Mouse (Mus musculus) megakaryocyte, embryonic 14.5 days (primary cell): ENCODE results near the gene Cd101. TPM values are rescaled to one million over a fixed set of nuclear protein-coding genes. Genes with fewer than 3 reads are reported as not detected.

Experiments
- H3K27me3 ChIP-seq: replicated peaks from 2 replicates; pipeline ENCODE3; 2012; ENCODE audit warnings: inconsistent platforms
- H3K36me3 ChIP-seq: replicated peaks from 2 replicates; pipeline ENCODE3; 2012; ENCODE audit warnings: low read length, inconsistent platforms, mixed read lengths
- H3K4me1 ChIP-seq: 2 replicates; pipeline ENCODE4 v1.6.1; 2012; ENCODE audit warnings: inconsistent platforms
- H3K4me3 ChIP-seq: replicated peaks from 2 replicates; pipeline ENCODE3; 2012; ENCODE audit warnings: moderate library complexity, mild to moderate bottlenecking, inconsistent platforms
- H3K9me3 ChIP-seq: 2 replicates; pipeline ENCODE4 v1.6.1; 2012; ENCODE audit warnings: inconsistent platforms
- FLI1 ChIP-seq: IDR thresholded peaks from 2 replicates; pipeline ENCODE4 v1.6.1; 2012; ENCODE audit warnings: low read length, inconsistent platforms, mixed read lengths
- GATA1 ChIP-seq: IDR thresholded peaks from 3 replicates; pipeline ENCODE4 v1.6.1; 2012; ENCODE audit warnings: mixed read lengths, low read length, inconsistent platforms, borderline replicate concordance
- polyA plus RNA-seq: library from polyadenylated mRNA; stranded (reverse); fragments of >175 nt; gene quantifications from 2 replicates; pipeline ENCODE4 v1.2.3, GENCODE M21; 2012; ENCODE audit warnings: low replicate concordance; ENCODE audit not compliant: insufficient read depth

Cd101 gene
- 0.06 TPM in 1 of 2 replicates, not detected in the other for polyA plus RNA-seq

GRCm38 (mm10) chr3:101029339-101029738, at the start of gene Cd101:
Gene Cd101 (minus strand): TSS chr3:101029556.
- no peaks in the 10 kb centered on the region for H3K9me3 ChIP-seq
- H3K36me3 ChIP-seq: no peaks in the 10 kb centered on the region
- TF ChIP-seq GATA1 (no peak), FLI1 (no peak)
- H3K27me3 ChIP-seq: peaks cover 3% of the 10 kb centered on the region
- H3K4me3 ChIP-seq: no peak within 1 kb of the TSS
- no peaks in the 10 kb centered on the region for H3K4me1 ChIP-seq

GRCm38 (mm10) chr3:101078344-101078743, 49.0 kb upstream of the Cd101 start:
- Histone ChIP-seq H3K4me1 (no peaks in the 10 kb centered on the region), H3K27me3 (peaks cover 3% of the 10 kb centered on the region), H3K4me3 (no peak overlapping the region), H3K9me3 (no peaks in the 10 kb centered on the region), H3K36me3 (no peaks in the 10 kb centered on the region)
- TF ChIP-seq GATA1: no peak
- TF ChIP-seq FLI1: no peak

DNA sequence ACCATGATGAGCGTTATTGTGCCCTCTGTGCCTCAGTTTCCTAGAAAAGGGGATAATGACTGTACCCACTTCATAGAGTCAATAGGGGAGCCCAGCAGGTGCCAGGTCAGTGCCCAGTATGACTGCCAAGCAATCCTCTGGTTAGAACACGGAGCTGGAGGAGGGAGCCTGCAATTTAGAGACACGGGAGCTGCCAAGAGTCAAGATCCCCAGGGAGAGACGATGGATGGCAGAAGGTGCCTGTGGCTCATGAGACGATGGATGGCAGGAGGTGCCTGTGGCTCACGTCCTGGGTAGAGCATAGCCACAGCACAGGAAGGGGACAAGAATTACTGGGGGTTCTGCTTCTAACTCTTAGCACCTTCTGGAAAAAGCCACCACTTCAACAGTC, 48.3 kb upstream of the Cd101 start:
- TF ChIP-seq GATA1 (no peak), FLI1 (no peak)
- Histone ChIP-seq H3K4me1 (no peaks in the 10 kb centered on the region; the same call in 1 of the 2 replicates), H3K27me3 (peaks cover 3% of the 10 kb centered on the region), H3K4me3 (no peak overlapping the region), H3K36me3 (no peaks in the 10 kb centered on the region), H3K9me3 (no peaks in the 10 kb centered on the region)

- Histone ChIP-seq H3K9me3 (no peaks in the 10 kb centered on the region), H3K4me3 (no peak overlapping the region), H3K27me3 (peaks cover 3% of the 10 kb centered on the region), H3K4me1 (no peaks in the 10 kb centered on the region; the same call in 1 of the 2 replicates), H3K36me3 (no peaks in the 10 kb centered on the region)
- no peak for TF ChIP-seq FLI1
- TF ChIP-seq GATA1: no peak
Measured at GRCm38 (mm10) chr3:101076966-101077709, 47.8 kb upstream of the Cd101 start.

DNA sequence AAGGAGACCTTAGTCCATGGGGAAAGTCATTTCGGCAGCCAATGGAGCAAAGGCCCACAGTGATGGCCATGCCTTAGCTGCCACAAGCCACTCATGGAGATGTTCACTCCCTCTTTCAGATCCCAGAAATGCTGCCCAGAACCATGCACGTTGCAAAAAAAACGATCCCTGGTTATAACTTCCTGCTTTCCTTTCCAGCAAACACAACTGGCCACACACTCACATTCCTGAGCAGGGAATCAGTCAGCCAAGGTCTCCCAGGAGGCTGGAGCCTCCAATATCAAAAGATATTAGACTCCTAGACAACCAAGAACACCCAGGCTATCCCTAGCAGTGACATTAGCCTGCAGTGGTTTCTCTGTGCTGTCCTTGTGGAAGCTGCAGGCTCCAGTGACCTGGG, 46.5 kb upstream of the Cd101 start:
- no peaks in the 10 kb centered on the region; the same call in 1 of the 2 replicates for H3K4me1 ChIP-seq
- peaks cover 4% of the 10 kb centered on the region for H3K27me3 ChIP-seq
- no peaks in the 10 kb centered on the region for H3K9me3 ChIP-seq
- TF ChIP-seq FLI1 (no peak), GATA1 (no peak)
- H3K4me3 ChIP-seq: no peak overlapping the region
- H3K36me3 ChIP-seq: no peaks in the 10 kb centered on the region

DNA sequence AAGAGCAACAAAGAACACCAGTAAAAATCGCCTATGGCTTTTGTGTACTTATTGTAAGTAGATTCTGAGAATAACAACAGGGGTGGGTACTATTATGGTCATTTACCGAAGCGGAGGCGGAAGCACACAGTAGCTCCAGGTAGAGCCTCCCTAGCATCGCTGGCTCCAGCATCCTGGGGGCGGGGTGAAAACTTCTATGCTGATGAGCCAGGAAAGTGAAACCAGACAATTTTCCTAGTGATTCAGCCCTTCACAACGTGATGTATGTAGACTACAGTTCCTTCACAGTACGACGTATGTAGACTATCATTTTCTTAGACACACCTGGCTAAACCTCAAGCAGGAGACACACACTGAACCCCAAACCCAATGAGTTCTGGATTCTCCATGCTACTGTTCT, 44.0 kb upstream of the Cd101 start:
- Histone ChIP-seq H3K4me3 (no peak overlapping the region), H3K9me3 (no peaks in the 10 kb centered on the region), H3K4me1 (no peaks in the 10 kb centered on the region; the same call in 1 of the 2 replicates), H3K36me3 (no peaks in the 10 kb centered on the region), H3K27me3 (peaks cover 4% of the 10 kb centered on the region)
- TF ChIP-seq GATA1 (no peak), FLI1 (no peak)

- H3K4me1 ChIP-seq: no peaks in the 10 kb centered on the region; the same call in 1 of the 2 replicates
- no peaks in the 10 kb centered on the region for H3K36me3 ChIP-seq
- H3K9me3 ChIP-seq: no peaks in the 10 kb centered on the region
- peaks cover 5% of the 10 kb centered on the region for H3K27me3 ChIP-seq
- TF ChIP-seq FLI1 (no peak), GATA1 (no peak)
- no peak overlapping the region for H3K4me3 ChIP-seq
Measured at GRCm38 (mm10) chr3:101072506-101073215, 43.3 kb upstream of the Cd101 start.

DNA sequence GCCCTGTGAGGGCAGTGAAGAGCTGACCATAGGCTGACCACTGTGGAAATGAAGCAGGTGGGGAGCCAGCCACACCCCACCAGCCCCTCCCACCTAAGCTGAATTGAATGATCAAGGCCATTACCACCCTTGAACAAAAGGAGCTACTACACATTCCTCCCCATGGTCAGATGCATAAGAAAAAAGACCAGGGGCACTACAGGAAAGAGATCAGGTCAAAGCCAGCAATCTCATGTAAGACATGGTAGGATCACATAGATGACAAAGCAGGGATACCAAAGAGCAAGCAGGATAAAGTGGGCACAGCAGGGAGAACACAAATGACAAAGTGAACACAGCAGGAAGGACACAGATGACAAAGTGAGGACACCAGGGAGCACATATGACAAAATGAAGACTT, 42.2 kb upstream of the Cd101 start:
- Histone ChIP-seq H3K9me3 (no peaks in the 10 kb centered on the region), H3K27me3 (peaks cover 5% of the 10 kb centered on the region), H3K4me1 (no peaks in the 10 kb centered on the region; the same call in 1 of the 2 replicates), H3K36me3 (no peaks in the 10 kb centered on the region), H3K4me3 (no peak overlapping the region)
- TF ChIP-seq FLI1: no peak
- no peak for TF ChIP-seq GATA1

DNA sequence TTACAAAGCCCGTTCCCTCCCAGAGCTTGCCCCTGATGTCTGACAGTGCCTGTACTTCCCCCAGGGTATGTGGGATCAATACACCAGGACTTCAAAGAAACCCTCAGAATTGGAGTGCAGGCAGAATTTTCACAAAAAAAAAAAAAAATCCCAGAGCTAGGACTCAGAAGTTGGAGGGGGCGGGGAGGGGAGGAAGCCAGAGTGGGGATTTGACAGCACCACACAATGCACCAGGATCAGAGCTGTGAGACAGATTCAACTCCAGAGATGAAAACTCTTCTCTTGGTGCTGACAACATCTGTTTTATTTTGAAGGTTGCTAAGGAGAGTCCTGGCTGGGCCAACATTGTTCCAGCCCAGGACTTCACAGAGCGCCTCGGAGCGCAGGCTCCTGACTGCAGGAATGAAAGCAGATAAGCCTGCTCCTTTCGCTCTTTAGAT, 41.5 kb upstream of the Cd101 start:
- no peak overlapping the region for H3K4me3 ChIP-seq
- H3K27me3 ChIP-seq: peaks cover 5% of the 10 kb centered on the region
- H3K9me3 ChIP-seq: no peaks in the 10 kb centered on the region
- no peak for TF ChIP-seq FLI1
- no peak for TF ChIP-seq GATA1
- no peaks in the 10 kb centered on the region; the same call in 1 of the 2 replicates for H3K4me1 ChIP-seq
- no peaks in the 10 kb centered on the region for H3K36me3 ChIP-seq
